Mouse (Mus musculus): Measurements from ENCODE around the gene Jtb.

GRCm38 (mm10) chr3:90215825-90216380, 15.5 kb upstream of the Jtb start:
- no peak for TF ChIP-seq MEF2A (IDR thresholded peaks at IDR 0.05; ENCODE audit: extremely low read depth, insufficient replicate concordance, low read depth, low read length, poor library complexity, severe bottlenecking)
- TF ChIP-seq MAFK (IDR thresholded peaks at IDR 0.05; ENCODE audit: borderline replicate concordance, low read depth, low read length): no peak
- peak; percentile 27 to 68 (median 48); a peak in 5 of 6 replicates for TF ChIP-seq CTCF (IDR thresholded peaks at IDR 0.05 in 2 of 3, conservative IDR thresholded peaks at IDR 0.05 in 1 of 3; ENCODE audit: control insufficient read depth in 1 of 3, insufficient read depth in 1 of 3, low read depth in 2 of 3, low read length in 3 of 3, poor library complexity in 1 of 3, severe bottlenecking in 1 of 3)
